In genomic region chr6:121211743-121212142, GRCm38 (mm10) we compare ENCODE assay signal across 7 mouse cellular contexts. TPM values are rescaled to one million over a fixed set of nuclear protein-coding genes. Genes with fewer than 3 reads are reported as not detected.
A peak's percentile ranks its signal among the peaks of the same experiment; 100 is the strongest.
DNase-seq lines count a peak whose midpoint lies in the region; ATAC-seq and TF ChIP-seq lines count a peak whose summit lies in the region.

No protein-coding gene starts in this region.

- no peak for ATAC-seq in midbrain, embryonic 12.5 days (ENCODE audit: low FRiP score, low read depth)
- ATAC-seq in erythroblast, adult 5-6 weeks (replicated peaks; ENCODE audit: low FRiP score, poor library complexity, severe bottlenecking), result no peak

- no peak for TF ChIP-seq CTCF in brain, embryonic 14.5 days (IDR thresholded peaks at IDR 0.05; ENCODE audit: borderline replicate concordance, extremely low read depth, insufficient read depth, insufficient read length)

- no peak overlapping the region for H3K9ac ChIP-seq in midbrain, embryonic 12.5 days (replicated peaks)

- intact Hi-C loops in left cerebral cortex, postnatal 14 days (cut with DNase I), result no loop called here

- no peak overlapping the region for H3K27ac ChIP-seq in limb, embryonic 10.5 days
- H3K27ac ChIP-seq in midbrain, embryonic 12.5 days (replicated peaks), result no peak overlapping the region

- WGBS in limb, embryonic 10.5 days, result 8% methylated on average over 4 of the region's 5 CpGs
- WGBS in midbrain, embryonic 12.5 days, result 12% methylated on average over 5 of the region's 5 CpGs

- no peaks in the 10 kb centered on the region for H3K36me3 ChIP-seq in limb, embryonic 10.5 days
- no peaks in the 10 kb centered on the region for H3K36me3 ChIP-seq in midbrain, embryonic 12.5 days

- H3K4me3 ChIP-seq in limb, embryonic 10.5 days, result peak overlapping the region; percentile 50
- H3K4me3 ChIP-seq in midbrain, embryonic 12.5 days, result peak overlapping the region; percentile 40; the same call in 1 of the 2 replicates

- peaks cover 58% of the 10 kb centered on the region for H3K27me3 ChIP-seq in limb, embryonic 10.5 days (ENCODE audit: low read depth, poor library complexity, severe bottlenecking)
- peaks cover 39% of the 10 kb centered on the region for H3K27me3 ChIP-seq in midbrain, embryonic 12.5 days

- peak; percentile 45 for DNase-seq in MN1 (ENCODE audit: low spot score)
- DNase-seq in brain, embryonic 14.5 days (ENCODE audit: low read depth), result peak; percentile 54
- peak; percentile 76 for DNase-seq in gastrocnemius, postnatal 25 days
- DNase-seq in limb, embryonic 10.5 days (ENCODE audit: low spot score), result no peak
- no peak for DNase-seq in left cerebral cortex, postnatal 14 days (ENCODE audit: low spot score in 2 of 2)

- H3K4me1 ChIP-seq in limb, embryonic 10.5 days, result peaks cover 19% of the 10 kb centered on the region
- H3K4me1 ChIP-seq in midbrain, embryonic 12.5 days, result peaks cover 11% of the 10 kb centered on the region

- TF ChIP-seq POLR2A in brain, embryonic 14.5 days (IDR thresholded peaks at IDR 0.05; ENCODE audit: borderline replicate concordance, extremely low read depth, insufficient read depth, insufficient read length, poor library complexity, severe bottlenecking), result no peak

- no peaks in the 10 kb centered on the region for H3K9me3 ChIP-seq in limb, embryonic 10.5 days (replicated peaks)
- H3K9me3 ChIP-seq in midbrain, embryonic 12.5 days, result 0 out of 2 replicates have a peak, but pooled peaks cover 2% of the 10 kb centered on the region

- peak overlapping the region; percentile 60 for H3K4me2 ChIP-seq in midbrain, embryonic 12.5 days (replicated peaks)

RNA-seq across cellular contexts. Expression of gene Tuba8, which starts 1.2 kb away (rescaled TPM):
- 0.06 and 0.26 TPM in 2 replicates for polyA plus RNA-seq in brain, embryonic 14.5 days (2012; rRNA removed)
- 100 to 1,000 TPM; 179 to 215 TPM for total RNA-seq in gastrocnemius, postnatal 25 days (2021)
- polyA plus RNA-seq in limb, embryonic 10.5 days (2016; fragmentation: Nextera tagmentation; extraction: Ambion mirVana), result 0.33 and 0.40 TPM in 2 replicates
- polyA plus RNA-seq in midbrain, embryonic 12.5 days (2016; fragmentation: Nextera tagmentation; extraction: Ambion mirVana), result 0.22 TPM in 1 of 2 replicates, not detected in the other
- 11.5 and 14.4 TPM in 2 replicates for total RNA-seq in erythroblast, adult 5-6 weeks (2015; ENCODE audit: low replicate concordance)
- 5.9 and 6.7 TPM in 2 replicates for total RNA-seq in erythroblast, adult 5-6 weeks (2017; ENCODE audit: low replicate concordance)
- 1 to 10 TPM; 6.6 to 9.1 TPM for total RNA-seq in left cerebral cortex, postnatal 14 days (2021)

RNA-seq across cellular contexts. Expression of gene Pex26, which starts 28.3 kb away (rescaled TPM):
- polyA plus RNA-seq in brain, embryonic 14.5 days (2012; rRNA removed), result 23.3 and 25.3 TPM in 2 replicates
- 1 to 10 TPM; 2.8 TPM for total RNA-seq in gastrocnemius, postnatal 25 days (2021)
- polyA plus RNA-seq in limb, embryonic 10.5 days (2016; fragmentation: Nextera tagmentation; extraction: Ambion mirVana), result 8.9 and 10.3 TPM in 2 replicates
- polyA plus RNA-seq in midbrain, embryonic 12.5 days (2016; fragmentation: Nextera tagmentation; extraction: Ambion mirVana), result 12.3 and 12.6 TPM in 2 replicates
- total RNA-seq in erythroblast, adult 5-6 weeks (2015; ENCODE audit: low replicate concordance), result 1.7 and 3.8 TPM in 2 replicates
- total RNA-seq in erythroblast, adult 5-6 weeks (2017; ENCODE audit: low replicate concordance), result 1.3 and 1.7 TPM in 2 replicates
- 10 to 100 TPM; 14.8 to 15.0 TPM for total RNA-seq in left cerebral cortex, postnatal 14 days (2021)

RNA-seq across cellular contexts. Expression of gene Usp18, which starts 34.0 kb away (rescaled TPM):
- 0.35 and 0.56 TPM in 2 replicates for polyA plus RNA-seq in brain, embryonic 14.5 days (2012; rRNA removed)
- under 1 TPM; 0.64 to 0.70 TPM for total RNA-seq in gastrocnemius, postnatal 25 days (2021)
- polyA plus RNA-seq in limb, embryonic 10.5 days (2016; fragmentation: Nextera tagmentation; extraction: Ambion mirVana), result 0.21 and 0.99 TPM in 2 replicates
- polyA plus RNA-seq in midbrain, embryonic 12.5 days (2016; fragmentation: Nextera tagmentation; extraction: Ambion mirVana), result 1.9 TPM in 2 replicates
- total RNA-seq in erythroblast, adult 5-6 weeks (2015; ENCODE audit: low replicate concordance), result 18.8 and 38.2 TPM in 2 replicates
- 26.9 and 27.9 TPM in 2 replicates for total RNA-seq in erythroblast, adult 5-6 weeks (2017; ENCODE audit: low replicate concordance)
- total RNA-seq in left cerebral cortex, postnatal 14 days (2021), result not detected

Comparison
In these comparisons a context has a peak if more than half of its experiments do, and no peak if none do; other contexts are left out.
1. DNase-seq: peak in MN1 (single experiment), brain, embryonic 14.5 days (single experiment) and gastrocnemius, postnatal 25 days (single experiment); none in limb, embryonic 10.5 days (single experiment) and left cerebral cortex, postnatal 14 days (0 of 2).
2. RNA of gene Tuba8, which starts 1.2 kb away (total RNA-seq): 179 to 215 TPM in gastrocnemius, postnatal 25 days; 5.9 to 14.4 TPM in erythroblast, adult 5-6 weeks and 6.6 to 9.1 TPM in left cerebral cortex, postnatal 14 days; every median in the first group is over 10 times any median in the second.
3. RNA of gene Usp18, which starts 34.0 kb away (total RNA-seq): 18.8 to 38.2 TPM in erythroblast, adult 5-6 weeks; 0.64 to 0.70 TPM in gastrocnemius, postnatal 25 days and not detected in left cerebral cortex, postnatal 14 days; every median in the first group is over 10 times any median in the second.